ENCODE assay signal across 8 mouse cellular contexts in genomic region chr17:34640778-34641601, GRCm38 (mm10). TPM values are rescaled to one million over a fixed set of nuclear protein-coding genes. Genes with fewer than 3 reads are reported as not detected.
DNase-seq lines count a peak whose midpoint lies in the region; ATAC-seq and TF ChIP-seq lines count a peak whose summit lies in the region.

No protein-coding gene starts in this region.

- H3K9ac ChIP-seq in liver, adult 2 months (ENCODE audit: low read depth, low read length), result no peak overlapping the region
- no peak overlapping the region for H3K9ac ChIP-seq in liver, embryonic 11.5 days (ENCODE audit: low read depth, low read length)
- H3K9ac ChIP-seq in forebrain, embryonic 11.5 days (ENCODE audit: low read length), result peak overlapping the region; percentile 45
- H3K9ac ChIP-seq in hindbrain, embryonic 13.5 days, result peak overlapping the region; percentile 51

- H3K4me1 ChIP-seq in liver, adult 2 months (ENCODE audit: control insufficient read depth, insufficient read depth, low read length), result peaks cover 3% of the 10 kb centered on the region
- peaks cover 7% of the 10 kb centered on the region for H3K4me1 ChIP-seq in liver, embryonic 11.5 days (replicated peaks; ENCODE audit: control insufficient read depth, insufficient read depth, low read length)
- H3K4me1 ChIP-seq in forebrain, embryonic 11.5 days (replicated peaks; ENCODE audit: control insufficient read depth, insufficient read depth, low read length), result peaks cover 10% of the 10 kb centered on the region
- H3K4me1 ChIP-seq in hindbrain, embryonic 13.5 days (replicated peaks), result peaks cover 27% of the 10 kb centered on the region

- H3K27me3 ChIP-seq in liver, adult 2 months (ENCODE audit: control insufficient read depth, insufficient read depth, low read length), result no peaks in the 10 kb centered on the region
- no peaks in the 10 kb centered on the region for H3K27me3 ChIP-seq in liver, embryonic 11.5 days (replicated peaks; ENCODE audit: control insufficient read depth, insufficient read depth, low read length)
- H3K27me3 ChIP-seq in forebrain, embryonic 11.5 days (ENCODE audit: control insufficient read depth, insufficient read depth, low read length), result no peaks in the 10 kb centered on the region
- H3K27me3 ChIP-seq in hindbrain, embryonic 13.5 days, result peaks cover 10% of the 10 kb centered on the region

- peak; percentile 20; the same call in 1 of the 2 replicates for TF ChIP-seq CTCF in liver, adult 2 months (IDR thresholded peaks at IDR 0.05; ENCODE audit: low read depth, low read length)

- H3K4me3 ChIP-seq in liver, adult 2 months (ENCODE audit: insufficient read depth, low read depth, low read length), result no peak overlapping the region
- H3K4me3 ChIP-seq in liver, embryonic 11.5 days (ENCODE audit: low read depth, low read length), result no peak overlapping the region
- H3K4me3 ChIP-seq in forebrain, embryonic 11.5 days (ENCODE audit: low read depth, low read length), result no peak overlapping the region
- no peak overlapping the region for H3K4me3 ChIP-seq in hindbrain, embryonic 13.5 days

- no peaks in the 10 kb centered on the region for H3K36me3 ChIP-seq in liver, adult 2 months (ENCODE audit: control insufficient read depth, insufficient read depth, low read length)
- H3K36me3 ChIP-seq in liver, embryonic 11.5 days (ENCODE audit: control insufficient read depth, insufficient read depth, low read length), result peaks cover under 1% of the 10 kb centered on the region; the same call in 1 of the 2 replicates
- H3K36me3 ChIP-seq in forebrain, embryonic 11.5 days (ENCODE audit: control insufficient read depth, insufficient read depth, low read length), result no peaks in the 10 kb centered on the region
- no peaks in the 10 kb centered on the region for H3K36me3 ChIP-seq in hindbrain, embryonic 13.5 days

- no peak for TF ChIP-seq POLR2A in liver, adult 2 months (IDR thresholded peaks at IDR 0.05; ENCODE audit: extremely low read depth, insufficient read depth, low read length)

- DNase-seq in liver, adult 2 months (ENCODE audit: extremely low read depth, low read depth, low spot score), result no peak
- DNase-seq in liver, embryonic 11.5 days (ENCODE audit: low spot score), result no peak
- DNase-seq in cerebellum, adult 11 months, result peak; percentile 84
- no peak for DNase-seq in forebrain, embryonic 11.5 days (ENCODE audit: low spot score)
- DNase-seq in B cell, adult 2 months, result no peak
- DNase-seq in c-Kit-positive CD71-positive TER-119-positive erythroid progenitor cells, embryonic 14.5 days (ENCODE audit: low spot score), result no peak

- 70% methylated on average over 11 of the region's 11 CpGs for whole genome bisulfite sequencing in liver, adult 2 months
- 33% methylated on average over 11 of the region's 11 CpGs for WGBS in liver, embryonic 11.5 days
- 14% methylated on average over 11 of the region's 11 CpGs for WGBS in forebrain, embryonic 11.5 days
- WGBS in hindbrain, embryonic 13.5 days, result 12% methylated on average over 11 of the region's 11 CpGs

- H3K9me3 ChIP-seq in liver, embryonic 11.5 days (ENCODE audit: control insufficient read depth, low read length), result no peaks in the 10 kb centered on the region
- H3K9me3 ChIP-seq in forebrain, embryonic 11.5 days (ENCODE audit: control insufficient read depth, low read length), result no peaks in the 10 kb centered on the region
- no peaks in the 10 kb centered on the region for H3K9me3 ChIP-seq in hindbrain, embryonic 13.5 days

- no peaks in the 10 kb centered on the region; the same call in 1 of the 2 replicates for H3K79me2 ChIP-seq in liver, adult 2 months (ENCODE audit: control insufficient read depth, insufficient read depth, low read length)

- H3K4me2 ChIP-seq in liver, embryonic 11.5 days, result no peak overlapping the region
- no peak overlapping the region for H3K4me2 ChIP-seq in forebrain, embryonic 11.5 days (ENCODE audit: low read depth, low read length, severe bottlenecking)
- H3K4me2 ChIP-seq in hindbrain, embryonic 13.5 days, result 0 out of 2 replicates have a peak overlapping the region, but pooled peaks have one; percentile 6

- H3K27ac ChIP-seq in liver, adult 2 months (replicated peaks; ENCODE audit: insufficient read depth, low read depth, low read length), result no peak overlapping the region
- no peak overlapping the region for H3K27ac ChIP-seq in liver, embryonic 11.5 days (ENCODE audit: low read depth, low read length)
- H3K27ac ChIP-seq in forebrain, embryonic 11.5 days (ENCODE audit: low read depth, low read length), result peak overlapping the region; percentile 48
- H3K27ac ChIP-seq in hindbrain, embryonic 13.5 days, result peak overlapping the region; percentile 83

- no peak for ATAC-seq in liver, embryonic 11.5 days (replicated peaks; ENCODE audit: low FRiP score)
- ATAC-seq in forebrain, embryonic 11.5 days (replicated peaks; ENCODE audit: low FRiP score), result 0 out of 2 replicates have a peak, but pooled peaks have one; percentile 10
- ATAC-seq in hindbrain, embryonic 13.5 days (ENCODE audit: low FRiP score), result no peak
- peak; percentile 26; the same call in 1 of the 2 replicates for ATAC-seq in megakaryocyte progenitor cell, adult 5-6 weeks (replicated peaks; ENCODE audit: poor library complexity)

RNA-seq across cellular contexts. Expression of gene Fkbpl, which starts 3.6 kb away (rescaled TPM):
- total RNA-seq in liver, adult 2 months (2014; rRNA removed), result 4.2 and 5.3 TPM in 2 replicates
- 2.0 and 3.0 TPM in 2 replicates for polyA plus RNA-seq in liver, adult 2 months (2012; rRNA removed)
- 9.5 and 9.7 TPM in 2 replicates for polyA plus RNA-seq in liver, embryonic 11.5 days (2014; fragmentation: Nextera tagmentation; extraction: Ambion mirVana)
- 14.5 and 18.2 TPM in 2 replicates for polyA plus RNA-seq in forebrain, embryonic 11.5 days (2014; fragmentation: Nextera tagmentation; extraction: Ambion mirVana)
- 16.9 and 17.6 TPM in 2 replicates for polyA plus RNA-seq in hindbrain, embryonic 13.5 days (2015; fragmentation: Nextera tagmentation; extraction: Ambion mirVana)
- total RNA-seq in megakaryocyte progenitor cell, adult 5-6 weeks (2015), result 3.8 and 4.1 TPM in 2 replicates
- 17.7 and 40.0 TPM in 2 replicates for total RNA-seq in megakaryocyte progenitor cell, adult 5-6 weeks (2017)

RNA-seq across cellular contexts. Expression of gene Atf6b, which starts 6.0 kb away (rescaled TPM):
- 4.4 and 6.6 TPM in 2 replicates for total RNA-seq in liver, adult 2 months (2014; rRNA removed)
- 29.8 and 34.6 TPM in 2 replicates for polyA plus RNA-seq in liver, adult 2 months (2012; rRNA removed)
- 39.9 and 48.5 TPM in 2 replicates for polyA plus RNA-seq in liver, embryonic 11.5 days (2014; fragmentation: Nextera tagmentation; extraction: Ambion mirVana)
- 79.5 and 82.9 TPM in 2 replicates for polyA plus RNA-seq in forebrain, embryonic 11.5 days (2014; fragmentation: Nextera tagmentation; extraction: Ambion mirVana)
- 117 and 122 TPM in 2 replicates for polyA plus RNA-seq in hindbrain, embryonic 13.5 days (2015; fragmentation: Nextera tagmentation; extraction: Ambion mirVana)
- 25.5 and 27.8 TPM in 2 replicates for total RNA-seq in megakaryocyte progenitor cell, adult 5-6 weeks (2015)
- total RNA-seq in megakaryocyte progenitor cell, adult 5-6 weeks (2017), result 24.3 and 30.2 TPM in 2 replicates

RNA-seq across cellular contexts. Expression of gene Prrt1, which starts 11.7 kb away (rescaled TPM):
- not detected in 2 replicates for total RNA-seq in liver, adult 2 months (2014; rRNA removed)
- 0.32 and 0.39 TPM in 2 replicates for polyA plus RNA-seq in liver, adult 2 months (2012; rRNA removed)
- not detected in 2 replicates for polyA plus RNA-seq in liver, embryonic 11.5 days (2014; fragmentation: Nextera tagmentation; extraction: Ambion mirVana)
- polyA plus RNA-seq in forebrain, embryonic 11.5 days (2014; fragmentation: Nextera tagmentation; extraction: Ambion mirVana), result 2.4 and 2.7 TPM in 2 replicates
- 5.5 and 5.6 TPM in 2 replicates for polyA plus RNA-seq in hindbrain, embryonic 13.5 days (2015; fragmentation: Nextera tagmentation; extraction: Ambion mirVana)
- 0.17 and 0.34 TPM in 2 replicates for total RNA-seq in megakaryocyte progenitor cell, adult 5-6 weeks (2015)
- not detected in 2 replicates for total RNA-seq in megakaryocyte progenitor cell, adult 5-6 weeks (2017)

RNA-seq across cellular contexts. Expression of gene Ppt2, which starts 12.7 kb away (rescaled TPM):
- 22.5 and 28.5 TPM in 2 replicates for total RNA-seq in liver, adult 2 months (2014; rRNA removed)
- 38.5 and 46.7 TPM in 2 replicates for polyA plus RNA-seq in liver, adult 2 months (2012; rRNA removed)
- polyA plus RNA-seq in liver, embryonic 11.5 days (2014; fragmentation: Nextera tagmentation; extraction: Ambion mirVana), result 23.1 and 25.8 TPM in 2 replicates
- 26.4 and 29.0 TPM in 2 replicates for polyA plus RNA-seq in forebrain, embryonic 11.5 days (2014; fragmentation: Nextera tagmentation; extraction: Ambion mirVana)
- polyA plus RNA-seq in hindbrain, embryonic 13.5 days (2015; fragmentation: Nextera tagmentation; extraction: Ambion mirVana), result 21.7 and 22.7 TPM in 2 replicates
- total RNA-seq in megakaryocyte progenitor cell, adult 5-6 weeks (2015), result 26.5 and 33.5 TPM in 2 replicates
- total RNA-seq in megakaryocyte progenitor cell, adult 5-6 weeks (2017), result 15.3 and 19.7 TPM in 2 replicates

RNA-seq across cellular contexts. Expression of gene Egfl8, which starts 25.2 kb away (rescaled TPM):
- 0.37 and 0.60 TPM in 2 replicates for total RNA-seq in liver, adult 2 months (2014; rRNA removed)
- 0.82 and 1.2 TPM in 2 replicates for polyA plus RNA-seq in liver, adult 2 months (2012; rRNA removed)
- 1.2 and 1.6 TPM in 2 replicates for polyA plus RNA-seq in liver, embryonic 11.5 days (2014; fragmentation: Nextera tagmentation; extraction: Ambion mirVana)
- polyA plus RNA-seq in forebrain, embryonic 11.5 days (2014; fragmentation: Nextera tagmentation; extraction: Ambion mirVana), result 1.6 and 2.3 TPM in 2 replicates
- 11.7 and 12.9 TPM in 2 replicates for polyA plus RNA-seq in hindbrain, embryonic 13.5 days (2015; fragmentation: Nextera tagmentation; extraction: Ambion mirVana)
- total RNA-seq in megakaryocyte progenitor cell, adult 5-6 weeks (2015), result 0.47 and 1.1 TPM in 2 replicates
- total RNA-seq in megakaryocyte progenitor cell, adult 5-6 weeks (2017), result 0.92 and 2.2 TPM in 2 replicates

Comparison
In these comparisons a context has a peak if more than half of its experiments do, and no peak if none do; other contexts are left out.
1. H3K27ac ChIP-seq: peak in forebrain, embryonic 11.5 days (single experiment) and hindbrain, embryonic 13.5 days (single experiment); none in liver, adult 2 months (single experiment) and liver, embryonic 11.5 days (single experiment).
2. H3K9ac ChIP-seq: peak in forebrain, embryonic 11.5 days (single experiment) and hindbrain, embryonic 13.5 days (single experiment); none in liver, adult 2 months (single experiment) and liver, embryonic 11.5 days (single experiment).
3. ATAC-seq: peak in forebrain, embryonic 11.5 days (single experiment) and megakaryocyte progenitor cell, adult 5-6 weeks (single experiment); none in liver, embryonic 11.5 days (single experiment) and hindbrain, embryonic 13.5 days (single experiment).